Mouse (Mus musculus): ENCODE results near the gene Chfr. TPM values are rescaled to one million over a fixed set of nuclear protein-coding genes. Genes with fewer than 3 reads are reported as not detected.

The Chfr gene
- total RNA-seq (2021), result 10 to 100 TPM; 42.5 to 62.2 TPM

DNA sequence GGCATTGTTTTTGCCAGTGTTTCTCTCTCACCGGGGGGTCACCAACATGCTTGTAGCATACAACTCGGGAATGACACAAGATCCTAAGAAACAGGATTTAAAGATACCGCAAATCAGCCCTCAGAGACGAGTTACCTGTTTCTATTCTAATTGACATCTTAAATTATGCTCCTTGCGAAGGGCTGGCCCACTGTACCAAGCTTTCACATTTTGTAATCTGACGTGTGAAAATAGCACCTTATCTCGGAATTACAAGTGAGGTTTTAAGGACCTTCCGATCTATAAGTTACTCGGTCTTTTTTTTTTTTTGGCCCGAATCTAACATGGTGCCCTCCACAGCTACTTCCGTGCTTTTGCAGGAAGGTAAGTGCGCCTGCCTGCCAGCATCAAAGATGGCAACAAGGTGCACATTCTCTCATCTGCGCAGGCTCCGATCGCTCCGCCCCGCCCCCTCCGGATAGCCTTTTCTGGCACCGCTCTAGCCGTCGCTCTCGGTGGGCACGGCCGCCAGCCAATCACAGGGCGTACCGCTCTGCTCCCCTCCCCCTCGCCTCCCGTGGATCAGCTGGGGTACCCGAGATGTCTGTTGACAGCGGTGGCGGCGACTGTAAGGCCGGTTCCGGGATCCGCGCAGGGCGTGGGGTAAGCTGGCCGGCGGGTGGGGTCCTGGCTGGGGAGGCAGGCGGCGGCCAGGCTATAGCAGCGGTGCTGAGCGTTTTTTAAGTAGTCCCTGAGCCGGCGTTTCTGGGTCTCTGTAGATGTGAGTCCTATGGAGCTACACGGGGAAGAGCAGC is at the start of gene Chfr:
Gene Chfr (plus strand): TSS at position 550 of the 794 bp plus-strand sequence.
- intact Hi-C loops (cut with DNase I), result loop anchor here (2.0 kb wide), 1 partner anchor 25 kb away; the partner anchor contains the start of gene Zfp605
- DNase-seq (ENCODE audit: low spot score in 2 of 2), result peak; percentile 100

DNA sequence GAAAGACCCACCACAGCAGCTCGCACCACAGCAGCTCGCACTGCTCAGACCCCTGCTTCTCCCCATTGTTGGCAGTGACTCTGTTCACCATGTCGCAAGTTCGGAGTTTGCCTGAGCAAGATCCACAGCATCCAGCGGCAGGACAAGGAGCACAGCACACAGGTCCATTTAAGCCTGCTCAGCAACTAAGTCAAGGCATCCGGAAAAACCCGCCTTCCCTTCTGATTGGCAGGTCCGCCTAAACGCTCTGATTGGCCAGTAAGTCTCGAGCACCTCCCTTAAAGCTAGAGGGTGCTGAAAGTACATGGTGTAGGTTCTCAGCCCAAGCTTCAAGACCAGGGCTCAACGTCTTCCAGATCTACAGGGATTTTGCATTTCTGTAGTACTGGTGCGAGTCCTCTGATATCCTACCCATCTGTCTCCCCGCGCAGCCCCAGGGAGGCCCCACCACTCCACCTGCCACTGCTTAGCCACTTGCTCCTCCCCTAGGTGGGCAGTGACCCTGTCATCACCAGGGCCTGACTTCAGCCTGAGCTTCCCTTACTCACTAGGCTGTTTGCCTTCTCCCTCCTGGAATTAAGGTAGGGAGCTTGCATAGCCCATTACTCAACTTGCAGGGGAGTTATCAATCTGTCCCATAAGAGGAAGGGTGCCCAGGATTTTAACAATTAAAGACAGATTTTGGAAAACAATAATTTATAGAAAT is 49.3 kb upstream of the Chfr start:
- no peak for DNase-seq (ENCODE audit: low spot score in 2 of 2)
- intact Hi-C loops (cut with DNase I), result no loop called here

DNA sequence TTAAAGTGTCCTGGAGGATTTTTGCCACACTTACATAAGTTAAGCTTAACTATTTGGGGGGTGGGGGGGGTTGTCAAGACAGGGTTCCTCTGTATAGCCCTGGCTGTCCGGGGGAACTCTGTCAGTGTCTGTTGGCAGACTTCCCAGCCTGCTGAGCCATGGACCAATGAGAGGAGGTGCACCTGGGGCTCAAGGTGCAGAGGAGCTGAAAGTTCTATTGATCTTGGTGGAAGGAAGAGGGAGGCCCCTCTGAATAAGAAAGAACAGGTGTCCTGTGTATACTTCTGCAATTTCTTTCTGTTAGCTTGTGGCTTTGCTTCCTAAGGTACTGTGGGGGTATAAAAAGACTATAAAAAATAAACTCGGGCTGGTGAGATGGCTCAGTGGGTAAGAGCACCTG is 44.1 kb upstream of the Chfr start:
- intact Hi-C loops (cut with DNase I), result no loop called here

DNA sequence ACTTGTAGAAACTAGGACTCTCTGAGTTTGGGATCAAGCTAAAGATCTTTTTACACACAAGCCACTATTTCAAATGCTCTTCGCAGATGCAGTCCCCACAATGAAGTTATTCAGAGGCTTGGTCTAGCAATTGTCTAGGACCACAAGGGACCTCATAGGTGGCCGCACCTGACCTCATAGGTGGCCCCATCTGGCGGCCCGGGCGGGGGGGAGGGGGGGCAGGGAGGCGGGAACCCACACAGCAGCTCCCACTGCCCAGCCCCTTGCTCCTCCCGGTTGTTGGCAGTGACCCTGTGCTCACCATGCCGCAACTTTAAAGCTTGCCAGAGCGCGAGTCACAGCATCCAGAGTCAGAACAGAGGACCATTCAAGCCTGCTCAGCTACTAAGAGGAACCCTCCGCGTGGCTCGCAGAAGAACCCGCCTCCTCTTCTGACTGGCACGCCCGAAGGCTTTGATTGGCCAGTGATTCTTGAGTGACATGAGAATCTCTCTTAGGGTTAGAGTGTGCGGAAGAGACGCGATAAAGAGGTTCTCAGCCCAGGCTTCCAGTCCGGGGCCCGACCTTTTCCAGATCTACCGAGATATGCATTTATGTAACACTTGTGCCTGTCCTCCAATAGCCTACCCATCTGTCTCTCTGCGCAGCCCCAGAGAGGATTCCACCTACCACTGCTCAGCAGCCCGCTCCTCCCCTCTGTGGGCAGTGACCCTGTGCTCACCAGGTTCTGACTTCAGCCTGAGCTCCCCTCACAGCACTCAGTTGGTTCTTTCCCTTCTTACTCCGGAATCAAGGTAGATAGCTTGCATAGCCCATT is 41.4 kb upstream of the Chfr start, which contains the start of gene Gm35315:
Gene Gm35315 (minus strand): TSS at position 391 of the 817 bp plus-strand sequence.
- intact Hi-C loops (cut with DNase I), result loop anchor here (2.0 kb wide), 1 partner anchor 35 kb away; no protein-coding TSS in a partner anchor
- DNase-seq (ENCODE audit: low spot score in 2 of 2), result peak; percentile 83 to 86

More for the DNA sequence above, 44.1 kb upstream of the Chfr start:
- DNase-seq (ENCODE audit: low spot score in 2 of 2), result no peak

DNA sequence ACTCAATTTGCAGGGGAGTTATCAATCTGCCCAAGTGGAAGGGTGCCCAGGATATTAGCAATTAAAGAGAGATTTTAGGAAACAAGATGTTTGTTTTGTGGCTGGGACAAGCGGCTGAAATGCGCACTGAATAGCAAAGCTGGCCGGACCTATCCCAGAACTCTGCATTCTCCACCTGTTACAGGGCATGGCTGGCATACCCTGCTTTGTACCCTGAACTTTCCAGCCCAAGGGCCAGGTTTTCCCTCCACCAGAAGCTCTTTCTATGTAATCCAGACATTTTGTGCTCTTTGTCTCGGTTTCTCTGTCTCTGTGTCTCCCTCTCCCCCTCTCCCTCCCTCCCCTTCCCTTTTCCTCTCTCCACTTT is 40.8 kb upstream of the Chfr start:
- intact Hi-C loops (cut with DNase I), result loop anchor here (1.0 to 2.0 kb wide), 2 partner anchors 12 to 36 kb away; no protein-coding TSS in a partner anchor

DNA sequence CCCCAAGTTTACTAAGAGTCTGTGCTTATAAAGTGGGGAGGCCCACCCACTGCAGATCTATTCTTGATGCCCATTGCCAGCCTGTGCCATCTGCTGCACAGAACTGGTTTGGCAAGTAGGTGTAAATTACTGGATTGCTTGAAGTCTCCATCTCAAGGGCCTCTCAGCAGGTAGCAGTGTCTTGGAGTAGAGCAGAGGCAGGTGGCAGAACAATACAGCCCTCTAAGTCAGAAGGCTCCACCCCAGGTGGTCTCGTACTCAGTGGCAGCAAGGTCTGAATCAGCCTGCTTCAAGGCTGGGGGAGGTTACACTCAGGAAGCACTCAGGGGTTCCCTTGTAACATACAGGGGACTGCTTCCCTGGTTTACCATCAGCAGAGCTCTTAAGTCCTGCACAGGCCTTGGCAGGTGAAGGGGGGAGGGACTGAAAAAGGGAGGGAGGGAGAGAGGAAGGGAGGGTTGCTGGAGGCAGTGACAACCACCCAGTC is 36.6 kb upstream of the Chfr start:
- intact Hi-C loops (cut with DNase I), result no loop called here
- peak; percentile 49 to 62 for DNase-seq (ENCODE audit: low spot score in 2 of 2)

More for the DNA sequence above, 40.8 kb upstream of the Chfr start:
- DNase-seq (ENCODE audit: low spot score in 2 of 2), result no peak

DNA sequence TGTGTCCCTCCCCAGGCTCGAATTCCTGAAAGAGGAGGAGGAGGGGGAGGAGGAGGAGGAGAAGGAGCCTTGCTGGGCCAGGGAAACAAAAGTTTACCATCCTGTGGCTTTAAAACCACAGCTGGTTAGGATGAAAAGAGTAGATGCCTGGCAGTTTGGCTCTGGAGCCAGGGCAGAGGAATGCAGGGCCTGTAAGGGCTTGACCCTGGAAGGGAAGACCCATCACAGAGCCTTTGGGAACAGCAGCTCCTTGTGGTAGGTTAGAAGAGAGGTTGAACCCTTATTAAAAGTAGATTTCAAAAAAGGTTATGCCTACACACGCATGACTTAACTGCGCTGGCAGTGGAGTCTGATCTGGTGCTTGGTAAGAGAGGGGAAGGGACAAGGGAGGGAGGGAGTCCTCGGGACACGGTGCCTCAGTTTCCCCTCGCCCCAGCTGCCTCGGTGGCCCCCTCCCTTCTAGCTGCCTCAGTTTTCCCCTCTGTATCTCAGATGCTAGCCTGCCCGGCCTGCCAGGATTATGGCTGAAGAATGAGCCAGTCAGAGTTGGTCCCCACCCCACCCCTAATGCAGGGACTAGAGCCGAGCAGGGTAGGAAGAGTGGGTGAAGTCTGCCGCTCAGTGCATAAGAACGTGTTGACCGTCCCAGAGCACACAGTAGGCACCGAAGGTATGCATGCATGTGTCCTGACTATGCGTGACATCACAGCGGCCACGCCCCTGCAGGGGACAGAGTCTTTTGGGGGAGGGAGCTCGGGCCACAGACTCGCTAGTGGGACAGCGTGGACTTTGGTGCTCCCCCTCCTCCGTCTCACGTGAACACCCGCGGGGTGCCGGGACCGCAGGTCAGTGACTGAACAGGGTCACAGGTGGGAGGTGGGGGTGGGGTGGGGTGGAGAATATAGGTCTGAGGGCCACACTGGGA is 35.7 kb upstream of the Chfr start, which contains the start of gene Plcxd1:
Gene Plcxd1 (plus strand): TSS at position 314 of the 925 bp plus-strand sequence.
- peak in 1 of 2 experiments; percentile 14 for DNase-seq (ENCODE audit: low spot score in 2 of 2)
- intact Hi-C loops (cut with DNase I), result loop anchor here (10.0 kb wide), 1 partner anchor 1735 kb away; the partner anchor contains the start of gene Gm42517

DNA sequence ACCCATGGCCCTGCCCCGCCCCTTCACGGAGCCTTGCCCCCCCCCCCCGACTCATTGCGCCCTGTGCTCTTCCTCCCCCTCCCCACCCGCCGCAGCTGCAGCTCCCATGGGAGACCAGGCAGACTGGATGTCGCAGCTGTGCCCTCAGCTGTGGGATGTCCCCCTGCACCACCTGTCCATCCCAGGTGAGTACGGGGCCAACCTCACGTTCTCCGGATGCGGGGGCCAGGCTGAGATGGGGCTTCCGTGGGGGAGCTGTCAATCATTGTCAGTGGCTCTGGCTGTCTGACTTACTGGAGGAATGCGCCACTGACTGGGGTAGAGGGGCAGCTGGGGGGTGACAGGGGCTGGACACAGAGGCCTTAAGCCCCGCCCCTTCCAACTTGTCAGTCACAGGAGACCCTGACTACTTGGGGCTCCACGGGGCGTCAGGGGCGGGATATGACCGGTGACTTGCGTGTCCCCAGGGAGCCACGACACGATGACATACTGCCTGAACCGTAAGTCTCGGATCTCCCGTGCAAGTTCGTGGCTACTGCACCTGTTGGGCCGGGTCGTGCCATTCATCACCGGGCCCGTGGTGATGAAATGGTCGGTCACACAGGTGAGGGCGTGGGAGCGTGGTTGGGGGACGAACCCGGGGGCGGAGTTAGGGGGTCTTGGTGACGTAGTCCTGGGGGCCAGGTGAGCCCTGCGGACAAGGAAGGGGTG is 34.6 kb upstream of the Chfr start:
- DNase-seq (ENCODE audit: low spot score in 2 of 2), result peak; percentile 16 to 32
- intact Hi-C loops (cut with DNase I), result loop anchor here (10.0 kb wide), 1 partner anchor 1736 kb away; the partner anchor contains the start of gene Gm42517

DNA sequence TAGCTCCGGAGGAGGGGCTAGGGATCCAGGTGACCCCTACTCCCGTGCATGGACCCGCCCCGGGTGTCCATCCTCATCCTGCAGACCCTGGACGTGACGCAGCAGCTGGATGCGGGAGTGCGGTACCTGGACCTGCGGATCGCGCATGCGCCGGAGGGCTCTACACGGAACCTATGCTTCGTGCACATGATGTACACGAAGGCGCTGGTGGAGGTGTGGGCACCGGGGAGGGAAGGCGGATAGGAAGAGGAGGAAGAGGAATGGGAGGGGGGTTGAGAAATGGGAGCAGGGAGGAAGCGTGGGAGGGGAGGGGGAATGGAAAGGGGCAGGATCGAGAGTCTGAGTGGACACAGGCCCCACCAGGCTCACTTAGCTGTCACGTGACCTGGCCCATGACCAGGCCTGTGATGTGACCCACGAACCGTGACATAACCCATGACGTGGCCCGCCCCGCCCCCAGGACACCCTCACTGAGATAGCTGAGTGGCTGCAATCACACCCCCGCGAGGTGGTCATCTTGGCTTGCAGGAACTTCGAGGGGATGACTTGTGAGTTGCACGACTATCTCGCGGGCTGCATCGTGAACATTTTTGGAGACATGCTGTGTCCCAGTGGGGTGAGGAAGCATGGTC is 33.8 kb upstream of the Chfr start:
- peak; percentile 80 for DNase-seq (ENCODE audit: low spot score in 2 of 2)
- intact Hi-C loops (cut with DNase I), result loop anchor here (10.0 kb wide), 1 partner anchor 1737 kb away; the partner anchor contains the start of gene Gm42517

DNA sequence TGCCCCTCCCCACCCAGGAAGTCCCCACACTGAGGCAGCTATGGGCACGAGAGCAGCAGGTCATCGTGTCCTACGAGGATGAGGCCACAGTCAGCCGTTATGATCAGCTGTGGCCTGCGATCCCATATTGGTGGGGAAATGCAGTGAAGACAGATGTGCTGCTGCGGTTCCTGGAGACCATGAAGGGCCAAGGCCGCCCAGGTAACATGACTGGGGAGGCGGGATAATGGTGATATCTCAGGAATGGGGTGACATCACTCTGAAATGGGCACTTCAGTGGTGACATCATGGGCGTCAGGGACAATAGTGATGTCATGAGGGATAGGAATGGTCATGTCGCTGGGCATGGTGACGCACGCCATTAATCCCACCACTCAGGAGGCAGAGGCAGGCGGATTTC is 33.2 kb upstream of the Chfr start:
- DNase-seq (ENCODE audit: low spot score in 2 of 2), result peak in 1 of 2 experiments; percentile 6
- intact Hi-C loops (cut with DNase I), result loop anchor here (10.0 kb wide), 1 partner anchor 1738 kb away; the partner anchor contains the start of gene Gm42517

DNA sequence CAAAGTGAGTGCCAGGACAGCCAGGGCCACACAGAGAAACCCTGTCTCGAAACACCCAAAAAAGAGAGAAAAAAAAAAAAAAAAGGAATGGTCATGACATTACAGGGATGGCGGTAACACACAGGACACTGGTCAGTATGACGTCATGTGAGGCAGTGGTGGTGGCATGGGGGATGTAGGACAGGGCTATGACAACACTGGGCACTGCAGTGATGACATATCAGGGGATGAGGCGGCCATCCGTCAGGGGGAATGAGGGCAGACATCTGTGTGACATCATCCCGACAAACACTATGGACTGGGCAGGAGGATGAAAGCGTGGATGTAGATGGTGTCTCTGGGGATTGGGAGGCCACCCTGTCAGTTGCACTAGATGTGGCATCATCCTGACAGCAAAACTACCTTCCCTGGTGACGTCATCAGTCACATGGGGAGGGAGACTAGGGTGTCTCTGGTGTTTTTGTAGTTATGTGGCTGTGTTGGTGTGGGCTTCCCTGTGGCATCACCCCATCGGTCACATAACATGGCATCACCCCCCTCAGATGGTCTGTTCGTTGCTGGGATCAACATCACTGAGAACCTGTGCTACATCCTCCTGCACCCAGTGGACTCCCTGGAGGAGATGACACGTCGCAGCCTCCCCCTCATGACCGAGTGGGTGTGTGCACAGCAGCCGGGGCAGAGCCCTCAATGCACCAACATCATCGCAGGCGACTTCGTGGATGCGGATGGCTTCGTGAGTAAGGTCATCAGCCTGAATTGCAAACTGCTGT is 32.6 kb upstream of the Chfr start:
- peak in 1 of 2 experiments; percentile 12 for DNase-seq (ENCODE audit: low spot score in 2 of 2)
- intact Hi-C loops (cut with DNase I), result loop anchor here (10.0 kb wide), 1 partner anchor 1738 kb away; the partner anchor contains the start of gene Gm42517

DNA sequence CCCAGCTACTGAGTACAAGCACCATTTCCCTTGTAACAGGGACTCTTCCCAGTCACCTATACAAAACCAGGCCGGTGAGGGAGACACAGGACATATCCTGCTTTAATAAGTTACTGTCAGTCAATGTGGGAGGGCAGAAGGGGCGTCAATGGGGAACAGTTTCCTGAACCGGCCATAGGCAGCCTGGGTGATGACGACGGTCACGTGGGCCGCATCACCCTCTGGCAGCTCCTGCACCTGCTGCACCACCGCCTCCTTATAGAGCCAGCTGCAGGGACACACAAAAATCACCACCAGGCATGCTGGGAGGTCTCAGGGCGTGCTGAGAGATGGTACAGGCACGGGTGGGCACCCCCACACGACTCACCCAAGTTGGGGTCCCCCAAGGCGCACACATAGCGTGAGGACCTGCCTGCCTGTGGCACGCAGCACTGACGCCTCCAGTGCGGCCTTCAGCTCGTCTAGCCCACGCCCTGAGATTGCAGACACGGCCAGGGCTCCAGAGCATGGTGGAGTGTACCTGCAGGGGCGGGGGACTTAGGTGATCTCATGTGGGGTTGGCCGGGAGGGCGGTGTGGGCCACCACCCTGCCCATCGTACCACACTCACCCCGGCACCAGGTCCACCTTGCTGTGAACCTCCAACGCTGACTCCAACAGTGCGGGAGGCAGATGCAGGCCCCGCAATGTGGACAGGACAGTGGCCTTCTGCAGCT is 31.6 kb upstream of the Chfr start:
- intact Hi-C loops (cut with DNase I), result loop anchor here (10.0 kb wide), 1 partner anchor 1739 kb away; the partner anchor contains the start of gene Gm42517
- peak in 1 of 2 experiments; percentile 16 for DNase-seq (ENCODE audit: low spot score in 2 of 2)

DNA sequence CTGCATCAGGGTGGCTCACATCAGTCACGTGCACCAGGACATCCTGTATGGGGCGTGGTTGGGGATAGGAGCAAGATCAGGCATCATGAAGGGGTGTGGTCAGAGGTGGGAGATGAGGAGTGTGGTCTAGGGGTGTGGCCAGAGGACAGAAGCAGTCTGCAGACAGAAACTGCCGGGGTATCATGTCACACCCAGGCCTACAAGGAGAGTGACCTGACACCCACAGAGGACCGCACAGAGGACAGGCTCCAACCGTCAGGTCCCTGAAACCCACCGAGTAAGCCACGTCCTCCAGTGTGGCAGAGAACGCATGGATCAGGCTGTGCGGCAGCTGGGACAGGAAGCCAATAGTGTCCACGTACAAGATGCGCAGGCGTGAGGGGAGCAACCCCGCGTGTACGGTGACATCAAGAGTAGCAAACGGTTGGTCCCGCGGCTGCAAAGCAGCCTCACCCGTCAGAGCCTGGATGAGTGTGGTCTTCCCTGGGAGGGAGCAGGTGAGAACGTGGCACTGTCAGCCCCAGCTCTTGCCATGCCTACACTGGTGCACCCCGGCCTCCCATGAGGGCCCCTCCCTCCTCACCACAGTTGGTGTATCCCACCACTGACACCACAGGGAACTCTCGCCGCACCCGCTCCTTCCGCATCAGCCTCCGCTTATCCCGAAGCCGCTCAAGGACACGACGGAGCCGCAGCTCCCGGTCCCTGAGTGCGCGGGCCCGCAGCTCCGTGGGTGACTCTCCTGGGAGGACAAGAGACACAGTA is 30.8 kb upstream of the Chfr start:
- intact Hi-C loops (cut with DNase I), result loop anchor here (5.0 to 10.0 kb wide), 2 partner anchors 547 to 1740 kb away; partner anchors contain the start of genes Crlf2 and Gm42517
- DNase-seq (ENCODE audit: low spot score in 2 of 2), result peak in 1 of 2 experiments; percentile 13

DNA sequence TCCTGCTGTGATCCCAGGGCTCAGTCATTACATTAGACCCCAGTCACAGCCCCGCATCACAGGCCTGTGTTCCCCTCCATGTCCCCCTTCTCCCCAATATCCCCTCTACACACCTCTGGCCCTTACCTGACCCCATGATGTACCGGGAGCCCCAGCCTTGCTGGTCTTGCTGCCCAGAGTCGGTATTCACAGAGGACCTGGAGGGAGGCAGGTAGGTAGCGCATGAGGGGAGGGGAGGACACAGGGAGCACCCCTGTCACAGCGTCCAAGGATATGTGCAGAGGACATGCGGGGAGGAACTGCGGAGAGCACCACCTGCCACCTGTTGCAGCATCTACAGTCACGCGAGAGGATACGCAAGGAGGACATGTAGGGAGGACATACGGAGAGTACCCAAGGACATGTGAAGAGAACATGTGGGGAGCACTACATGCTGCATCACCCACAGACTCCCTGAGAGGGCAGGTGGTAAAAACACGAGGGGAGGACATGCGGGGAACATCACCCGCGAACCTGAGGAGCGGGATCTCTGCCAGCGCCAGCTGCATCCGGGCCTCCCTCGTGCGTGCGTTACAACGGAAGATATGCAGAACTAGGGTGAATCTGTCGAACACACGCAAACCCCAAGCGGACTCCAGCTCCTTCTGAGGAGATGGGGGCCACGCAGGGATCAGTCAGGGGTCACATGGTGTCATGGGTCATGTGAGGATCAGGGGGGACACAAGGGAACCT is 29.3 kb upstream of the Chfr start:
- intact Hi-C loops (cut with DNase I), result loop anchor here (5.0 to 10.0 kb wide), 2 partner anchors 549 to 1742 kb away; partner anchors contain the start of genes Crlf2 and Gm42517
- peak; percentile 10 to 43 for DNase-seq (ENCODE audit: low spot score in 2 of 2)
